Mouse (Mus musculus) megakaryocyte, embryonic 14.5 days (primary cell): Measurements from ENCODE around the gene Bcas2.

Source experiments
- FLI1 ChIP-seq: IDR thresholded peaks from 2 replicates; pipeline ENCODE4 v1.6.1; 2012; ENCODE audit warnings: low read length, inconsistent platforms, mixed read lengths
- GATA1 ChIP-seq: IDR thresholded peaks from 3 replicates; pipeline ENCODE4 v1.6.1; 2012; ENCODE audit warnings: mixed read lengths, low read length, inconsistent platforms, borderline replicate concordance

- TF ChIP-seq GATA1: no peak
- no peak for TF ChIP-seq FLI1
Observed at GRCm38 (mm10) chr3:103126138-103126537, 45.3 kb upstream of the Bcas2 start.
